Mouse (Mus musculus): ENCODE data around the gene Rem2.

DNA sequence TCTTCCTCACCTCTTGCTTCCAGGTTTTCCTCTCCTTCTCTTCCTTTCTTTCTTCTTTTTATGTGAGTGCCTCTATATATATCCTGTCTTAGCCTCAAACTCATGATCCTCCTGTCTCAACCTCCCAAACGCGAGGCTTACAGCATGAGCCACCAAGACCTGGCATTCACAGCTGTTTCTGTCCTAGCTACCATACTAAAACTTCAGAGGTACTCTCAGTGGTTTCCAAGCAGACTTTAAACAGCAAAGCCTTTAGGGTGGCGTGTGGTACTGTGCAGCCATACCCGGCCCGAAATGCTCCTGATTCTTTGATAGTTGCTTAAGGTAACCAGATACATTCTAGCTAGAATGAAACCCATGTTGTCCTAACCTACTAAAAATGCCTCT lies 52.1 kb downstream of the Rem2 start:
- TF ChIP-seq CTCF (IDR thresholded peaks at IDR 0.05; ENCODE audit: low read depth, low read length) (no peak), POLR2A (IDR thresholded peaks at IDR 0.05; ENCODE audit: extremely low read depth, insufficient read depth, low read length) (no peak)
